In genomic region chr2:92432299-92433295, GRCm38 (mm10) we compare ENCODE assay signal across 8 mouse cellular contexts. TPM values are rescaled to one million over a fixed set of nuclear protein-coding genes. Genes with fewer than 3 reads are reported as not detected.
A peak's percentile ranks its signal among the peaks of the same experiment; 100 is the strongest.
DNase-seq lines count a peak whose midpoint lies in the region; ATAC-seq and TF ChIP-seq lines count a peak whose summit lies in the region.

No protein-coding gene starts in this region.

- H3K36me3 ChIP-seq in heart, embryonic 13.5 days = no peaks in the 10 kb centered on the region
- no peaks in the 10 kb centered on the region for H3K36me3 ChIP-seq in kidney, embryonic 15.5 days
- H3K36me3 ChIP-seq in lung, postnatal 0 days (ENCODE audit: insufficient read depth, low read length) = no peaks in the 10 kb centered on the region

- peak overlapping the region; percentile 91 for H3K9ac ChIP-seq in heart, embryonic 13.5 days
- peak overlapping the region; percentile 82; the same call in 1 of the 2 replicates for H3K9ac ChIP-seq in kidney, embryonic 15.5 days
- peak overlapping the region; percentile 95 for H3K9ac ChIP-seq in lung, postnatal 0 days (replicated peaks; ENCODE audit: low read depth)

- TF ChIP-seq CTCF in layer of hippocampus, adult 2 months (conservative IDR thresholded peaks at IDR 0.05) = no peak
- no peak for TF ChIP-seq CTCF in lung, postnatal 0 days (IDR thresholded peaks at IDR 0.05)

- H3K4me1 ChIP-seq in heart, embryonic 13.5 days = peaks cover 68% of the 10 kb centered on the region
- peaks cover 63% of the 10 kb centered on the region for H3K4me1 ChIP-seq in kidney, embryonic 15.5 days
- peaks cover 42% of the 10 kb centered on the region; the same call in 1 of the 2 replicates for H3K4me1 ChIP-seq in lung, postnatal 0 days (ENCODE audit: insufficient read depth, low read depth, low read length)

- H3K9me3 ChIP-seq in heart, embryonic 13.5 days = no peaks in the 10 kb centered on the region
- 0 out of 2 replicates have a peak, but pooled peaks cover 3% of the 10 kb centered on the region for H3K9me3 ChIP-seq in kidney, embryonic 15.5 days (replicated peaks)
- no peaks in the 10 kb centered on the region for H3K9me3 ChIP-seq in lung, postnatal 0 days (ENCODE audit: low read length)

- H3K27ac ChIP-seq in layer of hippocampus, adult 2 months = peak overlapping the region; percentile 94
- peak overlapping the region; percentile 60; the same call in 1 of the 2 replicates for H3K27ac ChIP-seq in heart, embryonic 13.5 days (replicated peaks)
- no peak overlapping the region for H3K27ac ChIP-seq in kidney, embryonic 15.5 days
- H3K27ac ChIP-seq in lung, postnatal 0 days (ENCODE audit: low read length) = peak overlapping the region; percentile 95

- H3K4me3 ChIP-seq in layer of hippocampus, adult 2 months = peak overlapping the region; percentile 81
- H3K4me3 ChIP-seq in heart, embryonic 13.5 days = peak overlapping the region; percentile 90
- peak overlapping the region; percentile 81 for H3K4me3 ChIP-seq in kidney, embryonic 15.5 days (replicated peaks)
- H3K4me3 ChIP-seq in lung, postnatal 0 days (ENCODE audit: low read depth, low read length) = peak overlapping the region; percentile 93

- no peak for ATAC-seq in heart, embryonic 13.5 days (ENCODE audit: extremely low read depth, insufficient number of reproducible peaks, low FRiP score, low TSS enrichment)
- ATAC-seq in kidney, embryonic 15.5 days (replicated peaks; ENCODE audit: low FRiP score) = no peak
- peak; percentile 18 for ATAC-seq in lung, postnatal 0 days

- no peak for DNase-seq in layer of hippocampus, adult 2 months (ENCODE audit: low spot score in 2 of 2)
- no peak for DNase-seq in layer of hippocampus, adult 9-10 months (ENCODE audit: low spot score)
- DNase-seq in cerebellum, adult 9-10 months = peak; percentile 78
- peak; percentile 93 for DNase-seq in lung, postnatal 0 days (ENCODE audit: low spot score)
- peak; percentile 38 to 76 for DNase-seq in urinary bladder, postnatal 4 days (ENCODE audit: low spot score in 2 of 2)
- DNase-seq in thymus, postnatal 10 days (ENCODE audit: low spot score in 2 of 2) = no peak

- H3K27me3 ChIP-seq in heart, embryonic 13.5 days (replicated peaks) = peaks cover 13% of the 10 kb centered on the region
- peaks cover 4% of the 10 kb centered on the region; the same call in 1 of the 2 replicates for H3K27me3 ChIP-seq in kidney, embryonic 15.5 days
- H3K27me3 ChIP-seq in lung, postnatal 0 days (replicated peaks; ENCODE audit: insufficient read depth, low read length) = no peaks in the 10 kb centered on the region

- H3K4me2 ChIP-seq in heart, embryonic 13.5 days = peak overlapping the region; percentile 87
- peak overlapping the region; percentile 88 for H3K4me2 ChIP-seq in kidney, embryonic 15.5 days
- peak overlapping the region; percentile 78 for H3K4me2 ChIP-seq in lung, postnatal 0 days (replicated peaks; ENCODE audit: low read depth, low read length)

- TF ChIP-seq EP300 in lung, postnatal 0 days (IDR thresholded peaks at IDR 0.05) = peak; percentile 78

- 41% methylated on average over 17 of the region's 17 CpGs for WGBS in heart, embryonic 13.5 days
- 44% methylated on average over 17 of the region's 17 CpGs for WGBS in kidney, embryonic 15.5 days
- WGBS in lung, postnatal 0 days = 15% methylated on average over 17 of the region's 17 CpGs

RNA-seq across cellular contexts. Expression of gene Cry2, which starts 1.2 kb away (rescaled TPM):
- 100 to 1,000 TPM; 105 to 108 TPM for total RNA-seq in layer of hippocampus, adult 2 months (2021)
- polyA plus RNA-seq in heart, embryonic 13.5 days (2015; fragmentation: Nextera tagmentation; extraction: Ambion mirVana) = 18.6 and 19.0 TPM in 2 replicates
- 17.7 and 21.3 TPM in 2 replicates for polyA plus RNA-seq in kidney, embryonic 15.5 days (2015; fragmentation: Nextera tagmentation; extraction: Ambion mirVana)
- polyA plus RNA-seq in lung, postnatal 0 days (2015; fragmentation: Nextera tagmentation; extraction: Ambion mirVana) = 36.3 and 36.6 TPM in 2 replicates

RNA-seq across cellular contexts. Expression of gene Slc35c1, which starts 27.7 kb away (rescaled TPM):
- 10 to 100 TPM; 14.0 to 15.7 TPM for total RNA-seq in layer of hippocampus, adult 2 months (2021)
- 7.7 and 8.9 TPM in 2 replicates for polyA plus RNA-seq in heart, embryonic 13.5 days (2015; fragmentation: Nextera tagmentation; extraction: Ambion mirVana)
- polyA plus RNA-seq in kidney, embryonic 15.5 days (2015; fragmentation: Nextera tagmentation; extraction: Ambion mirVana) = 15.1 and 16.2 TPM in 2 replicates
- polyA plus RNA-seq in lung, postnatal 0 days (2015; fragmentation: Nextera tagmentation; extraction: Ambion mirVana) = 12.9 and 13.1 TPM in 2 replicates

RNA-seq across cellular contexts. Expression of gene Mapk8ip1, which starts 31.5 kb away (rescaled TPM):
- 100 to 1,000 TPM; 338 to 354 TPM for total RNA-seq in layer of hippocampus, adult 2 months (2021)
- 6.5 and 7.5 TPM in 2 replicates for polyA plus RNA-seq in heart, embryonic 13.5 days (2015; fragmentation: Nextera tagmentation; extraction: Ambion mirVana)
- polyA plus RNA-seq in kidney, embryonic 15.5 days (2015; fragmentation: Nextera tagmentation; extraction: Ambion mirVana) = 32.1 and 34.9 TPM in 2 replicates
- polyA plus RNA-seq in lung, postnatal 0 days (2015; fragmentation: Nextera tagmentation; extraction: Ambion mirVana) = 7.8 and 9.7 TPM in 2 replicates

RNA-seq across cellular contexts. Expression of gene 1700029I15Rik, which starts 50.3 kb away (rescaled TPM):
- total RNA-seq in layer of hippocampus, adult 2 months (2021) = 1 to 10 TPM; 4.5 to 5.0 TPM
- 0.62 and 1.2 TPM in 2 replicates for polyA plus RNA-seq in heart, embryonic 13.5 days (2015; fragmentation: Nextera tagmentation; extraction: Ambion mirVana)
- 3.2 and 3.4 TPM in 2 replicates for polyA plus RNA-seq in kidney, embryonic 15.5 days (2015; fragmentation: Nextera tagmentation; extraction: Ambion mirVana)
- 2.3 TPM in 2 replicates for polyA plus RNA-seq in lung, postnatal 0 days (2015; fragmentation: Nextera tagmentation; extraction: Ambion mirVana)

RNA-seq across cellular contexts. Expression of gene Large2, which starts 57.9 kb away (rescaled TPM):
- 1 to 10 TPM in 1 of 2 experiments, under 1 TPM in 1; 0.98 to 1.1 TPM for total RNA-seq in layer of hippocampus, adult 2 months (2021)
- polyA plus RNA-seq in heart, embryonic 13.5 days (2015; fragmentation: Nextera tagmentation; extraction: Ambion mirVana) = 1.8 and 2.3 TPM in 2 replicates
- polyA plus RNA-seq in kidney, embryonic 15.5 days (2015; fragmentation: Nextera tagmentation; extraction: Ambion mirVana) = 26.0 and 29.5 TPM in 2 replicates
- 17.1 and 18.7 TPM in 2 replicates for polyA plus RNA-seq in lung, postnatal 0 days (2015; fragmentation: Nextera tagmentation; extraction: Ambion mirVana)

Comparison
In these comparisons a context has a peak if more than half of its experiments do, and no peak if none do; other contexts are left out.
1. DNase-seq: peak in cerebellum, adult 9-10 months (single experiment), lung, postnatal 0 days (single experiment) and urinary bladder, postnatal 4 days (2 of 2); none in layer of hippocampus, adult 2 months (0 of 2), layer of hippocampus, adult 9-10 months (single experiment) and thymus, postnatal 10 days (0 of 2).
2. Peak in every context shown above with its lines, with median percentiles within 50 percentile points of each other: H3K4me3 ChIP-seq, H3K4me2 ChIP-seq and H3K9ac ChIP-seq.